Mouse (Mus musculus): ENCODE measurements around the gene Hivep3.

- TF ChIP-seq POLR2A (IDR thresholded peaks at IDR 0.05; ENCODE audit: insufficient read length, low read depth) (no peak), TCF3 (IDR thresholded peaks at IDR 0.05; ENCODE audit: insufficient read length, low read depth) (no peak), MAX (IDR thresholded peaks at IDR 0.05; ENCODE audit: low read depth) (no peak), CEBPB (IDR thresholded peaks at IDR 0.05; ENCODE audit: insufficient read depth, poor library complexity, severe bottlenecking) (no peak), USF1 (IDR thresholded peaks at IDR 0.05; ENCODE audit: low read depth) (no peak)
These were observed 79.2 kb downstream of the Hivep3 start for GRCm38 (mm10) chr4:119812775-119813174.

All from myocyte (in vitro differentiated cells).